Mouse (Mus musculus) neural tube, postnatal 0 days (tissue): ENCODE measurements around the gene Irgq. TPM values are rescaled to one million over a fixed set of nuclear protein-coding genes. Genes with fewer than 3 reads are reported as not detected.

Source experiments
- polyA plus RNA-seq: library from polyadenylated mRNA; unstranded; fragments of >200 nt; fragmentation: Nextera tagmentation; extraction: Ambion mirVana; gene quantifications from 2 replicates; pipeline ENCODE4 v1.2.1, GENCODE M21; 2015

Irgq gene
- 18.4 and 19.7 TPM in 2 replicates for polyA plus RNA-seq

DNA sequence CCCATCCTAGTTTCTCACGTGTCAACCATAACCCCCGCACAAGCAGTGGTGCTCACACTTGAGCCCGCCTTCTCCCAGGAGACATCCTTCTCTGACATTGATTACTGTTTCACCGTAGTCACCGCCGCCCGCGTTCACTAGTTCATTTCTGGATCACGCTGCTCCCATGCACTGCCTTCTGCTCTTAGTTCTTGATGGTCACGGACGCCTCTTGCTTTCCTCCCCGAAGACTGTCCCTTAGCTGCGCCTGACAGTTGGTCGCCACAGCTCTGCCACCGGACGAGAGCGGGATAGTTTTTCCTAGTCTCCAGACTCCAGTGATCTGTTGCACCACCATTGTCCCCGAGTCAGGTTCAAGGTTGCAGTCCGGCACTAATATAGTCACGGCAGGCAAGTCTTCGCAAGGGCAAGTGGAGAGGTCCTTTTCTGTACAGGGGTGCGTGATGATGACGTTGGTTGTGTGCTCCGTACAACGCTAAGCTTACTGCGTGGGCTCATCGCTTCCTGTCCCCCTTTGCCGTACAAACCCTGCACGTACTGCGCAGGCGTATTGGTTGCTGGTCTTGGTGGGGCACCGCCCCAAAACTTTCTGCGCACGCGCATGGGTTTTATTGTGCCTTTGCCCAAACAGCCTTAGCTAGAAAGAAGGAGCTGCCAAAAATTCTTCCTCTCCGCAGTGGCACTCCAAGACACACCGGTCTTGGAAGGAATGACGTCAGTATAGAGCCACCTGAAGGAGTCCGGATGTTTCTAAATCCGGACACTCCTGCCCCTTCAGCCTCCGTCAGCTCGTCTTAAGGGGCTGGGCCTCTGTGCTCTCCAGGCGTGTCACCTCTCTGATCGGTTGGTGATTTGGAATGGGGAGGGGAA, at the start of gene Irgq:
Irgq (plus strand) TSS at position 628 of the 870 bp plus-strand sequence.

DNA sequence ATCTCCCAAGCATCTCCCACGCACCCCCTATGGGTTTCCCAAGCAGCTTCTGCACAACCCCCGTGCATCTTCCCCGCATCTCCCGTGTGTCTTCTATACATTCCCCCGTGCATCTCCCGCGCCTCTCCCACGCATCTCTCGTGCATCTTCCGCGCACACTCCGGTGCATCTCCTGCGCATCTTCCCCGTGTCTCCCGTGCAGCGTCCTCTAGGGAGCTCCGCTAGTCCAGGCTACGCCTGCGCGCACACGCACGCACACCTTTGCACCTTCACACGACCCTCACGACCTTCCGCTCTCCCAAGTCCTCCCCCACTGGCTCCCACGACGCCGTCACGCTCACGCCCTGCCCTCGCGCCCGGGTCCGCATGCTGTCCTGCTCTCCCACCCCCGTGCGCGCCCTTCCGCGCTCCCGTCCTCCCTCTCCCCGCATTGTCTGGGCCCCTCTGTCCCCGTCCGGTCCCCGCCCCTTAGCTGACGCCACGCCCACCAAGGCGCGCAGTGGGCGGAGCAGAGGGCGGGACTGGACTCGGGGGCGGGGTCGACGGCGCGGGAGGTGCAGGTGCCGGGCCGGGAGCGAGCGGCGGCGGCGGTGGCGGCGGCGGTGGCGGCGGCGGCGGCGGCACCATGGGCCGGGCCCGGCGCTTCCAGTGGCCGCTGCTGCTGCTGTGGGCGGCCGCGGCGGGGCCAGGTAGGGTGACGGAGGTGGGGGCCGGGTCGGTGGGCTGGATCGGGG, 48.8 kb upstream of the Irgq start, which contains the start of gene Cadm4:
Cadm4 (plus strand) TSS at position 550 of the 734 bp plus-strand sequence.

DNA sequence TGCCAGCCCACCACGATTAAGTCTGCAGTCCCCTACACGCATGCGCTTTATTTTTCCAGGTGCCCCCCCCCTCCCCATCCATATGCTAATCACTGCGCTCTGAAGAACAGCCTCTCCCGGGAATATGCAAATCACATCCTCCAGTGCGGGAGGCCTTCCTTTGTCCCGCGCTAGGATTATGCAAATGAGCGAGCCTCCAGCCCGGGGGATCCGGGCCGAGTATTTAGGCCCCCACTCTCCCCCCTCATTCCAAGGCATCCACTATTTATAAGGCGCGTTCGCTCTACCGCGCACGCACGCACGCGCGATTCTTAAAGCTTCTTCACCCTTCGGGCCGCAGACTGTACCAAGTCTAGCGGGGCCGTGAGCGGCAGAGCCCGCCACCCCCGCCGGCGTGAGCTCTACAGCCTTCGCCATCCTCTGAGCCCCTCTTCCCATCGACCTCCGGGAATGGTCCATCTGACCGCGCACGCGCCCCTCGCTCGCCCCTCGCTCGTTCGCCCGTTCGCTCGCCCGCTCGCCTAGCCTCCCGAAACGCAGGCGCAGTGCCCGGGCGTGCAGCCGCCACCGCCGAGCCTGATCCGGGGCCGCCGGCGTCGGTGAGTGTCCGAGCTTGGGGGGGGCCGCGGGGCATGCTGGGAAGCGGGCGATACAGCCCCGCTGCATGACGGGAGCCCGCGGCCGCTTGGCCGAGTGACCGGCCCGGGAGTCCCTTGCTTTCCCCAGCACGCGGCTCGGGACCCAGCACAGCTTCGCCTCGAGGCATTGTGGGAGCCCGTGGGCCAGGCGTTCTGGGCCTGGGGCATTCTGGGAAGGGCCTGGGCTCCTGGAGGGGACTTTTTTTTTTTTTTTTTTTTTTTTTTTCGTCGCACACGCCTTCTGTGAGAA, 23.4 kb upstream of the Irgq start, which contains the start of gene Zfp428:
Zfp428 (plus strand) TSS at position 169 of the 888 bp plus-strand sequence.

DNA sequence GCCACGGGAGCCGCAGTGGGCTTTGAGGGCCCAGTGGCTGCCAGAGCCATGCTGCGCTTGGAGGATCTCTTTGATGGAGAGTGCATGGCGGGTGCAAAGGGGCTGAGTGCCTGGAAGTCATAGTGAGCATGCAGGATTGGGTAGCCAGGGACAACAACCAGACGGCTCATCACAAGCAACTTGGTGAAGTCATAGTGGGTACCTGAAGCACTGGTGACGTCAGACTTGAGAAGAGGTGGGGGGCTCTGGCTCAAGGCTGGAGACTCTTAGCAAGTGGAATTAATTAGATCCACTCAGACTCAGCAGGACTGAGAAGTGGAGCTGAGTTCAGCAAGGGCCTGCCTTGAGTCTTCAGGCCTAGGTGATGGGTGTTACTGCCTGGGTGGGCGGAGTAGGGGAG, 18.1 kb upstream of the Irgq start, which contains the start of gene AC161166.1:
AC161166.1 (minus strand) TSS at position 101 of the 400 bp plus-strand sequence.

DNA sequence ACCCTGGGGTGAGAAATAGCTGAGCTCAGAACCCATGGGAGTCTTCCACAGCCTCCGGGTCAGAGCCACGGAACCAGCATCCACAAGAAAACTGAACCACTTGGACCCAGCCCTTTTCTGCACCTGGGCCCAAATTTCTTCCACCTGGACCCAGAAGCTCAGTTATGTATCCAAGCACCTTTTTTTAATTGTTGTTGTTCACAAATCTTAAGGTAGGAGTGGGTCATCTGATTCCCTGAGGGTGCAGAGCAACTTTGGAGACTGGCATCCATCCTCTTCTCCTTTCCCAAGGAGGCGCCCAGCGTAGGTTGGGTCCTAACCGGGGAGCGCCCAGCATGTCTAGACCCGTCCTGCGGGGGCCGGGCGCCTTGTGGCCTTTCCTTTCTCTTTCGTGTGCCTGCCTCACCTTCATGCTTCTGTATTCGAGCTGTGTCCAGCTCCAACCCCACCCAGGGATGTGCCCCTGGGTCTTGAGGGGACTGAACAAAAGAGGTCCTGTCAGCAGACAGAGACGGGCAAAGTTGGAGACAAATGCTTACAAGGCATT, 15.7 kb downstream of the Irgq start, which contains the start of the genes Pinlyp and Xrcc1:
Pinlyp (minus strand) TSS at position 51 of the 547 bp plus-strand sequence.
Xrcc1 (plus strand) TSS at position 222 of the 547 bp plus-strand sequence.

DNA sequence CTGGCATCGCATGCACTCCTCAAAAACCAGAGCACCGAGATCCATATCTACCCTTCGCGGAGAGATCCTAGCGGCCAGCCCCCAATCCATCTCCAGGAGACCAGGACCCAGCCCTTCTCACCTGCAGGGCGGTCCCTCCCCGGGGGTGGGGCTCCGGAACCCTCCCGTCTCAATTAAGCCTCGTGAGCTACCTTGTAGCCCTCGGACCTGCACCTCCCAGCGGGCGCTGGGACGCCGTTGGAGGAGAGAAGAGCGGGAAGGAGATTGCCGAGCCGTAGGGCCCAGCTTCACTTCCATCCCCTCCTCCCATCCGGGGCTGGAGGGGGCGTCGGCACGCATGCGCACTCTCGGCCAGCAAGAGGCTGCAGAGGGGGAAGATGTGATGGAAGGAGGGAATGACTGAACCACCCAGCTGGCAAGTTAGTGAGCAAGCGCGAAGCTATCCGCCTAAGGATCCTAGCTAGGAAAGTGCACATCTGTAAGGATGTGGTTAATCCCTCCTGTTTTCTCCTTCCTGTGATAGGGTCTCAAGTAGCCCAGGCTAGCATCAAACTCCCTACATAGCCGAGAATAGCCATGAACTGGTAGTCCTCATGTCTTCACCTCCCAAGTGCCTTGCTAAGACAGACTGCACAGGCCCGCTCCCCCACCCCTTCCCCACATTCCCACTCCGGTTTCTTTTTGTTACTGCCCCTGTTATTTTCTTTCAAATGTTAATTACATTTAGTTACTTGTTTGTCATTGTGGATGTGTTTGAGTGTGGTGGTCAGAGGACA, 57.0 kb downstream of the Irgq start, which contains the start of the genes Ethe1 and Zfp575:
Ethe1 (plus strand) TSS at position 214 of the 776 bp plus-strand sequence.
Zfp575 (minus strand) TSS at position 312 of the 776 bp plus-strand sequence.

Other genes with a start within 250 kb of the Irgq start
- 24.7 and 29.1 TPM in 2 replicates for gene Zfp61, start 229.5 kb upstream of the Irgq start, polyA plus RNA-seq
- gene Zfp94, start 214.0 kb upstream of the Irgq start, polyA plus RNA-seq, result 19.7 and 21.9 TPM in 2 replicates
- gene Tescl, start 196.8 kb upstream of the Irgq start, polyA plus RNA-seq, result 0.65 and 1.0 TPM in 2 replicates
- gene Lypd5, start 181.5 kb upstream of the Irgq start, polyA plus RNA-seq, result 0.10 TPM in 1 of 2 replicates, not detected in the other
- gene Kcnn4, start 160.4 kb upstream of the Irgq start, polyA plus RNA-seq, result 2.2 and 3.2 TPM in 2 replicates
- gene Smg9, start 131.1 kb upstream of the Irgq start, polyA plus RNA-seq, result 28.5 and 35.3 TPM in 2 replicates
- not detected in 2 replicates for gene Irgc1, start 78.4 kb upstream of the Irgq start, polyA plus RNA-seq
- 1.4 and 2.5 TPM in 2 replicates for gene Plaur, start 68.2 kb upstream of the Irgq start, polyA plus RNA-seq
- gene Cadm4, start 48.7 kb upstream of the Irgq start, polyA plus RNA-seq, result 110 and 120 TPM in 2 replicates
- gene Zfp428, start 23.7 kb upstream of the Irgq start, polyA plus RNA-seq, result 201 and 233 TPM in 2 replicates
- gene AC161166.1, start 18.2 kb upstream of the Irgq start, polyA plus RNA-seq, result 0.35 and 0.56 TPM in 2 replicates
- 0.18 TPM in 1 of 2 replicates, not detected in the other for gene Pinlyp, start 15.4 kb downstream of the Irgq start, polyA plus RNA-seq
- 40.7 and 51.6 TPM in 2 replicates for gene Xrcc1, start 15.6 kb downstream of the Irgq start, polyA plus RNA-seq
- gene Ethe1, start 56.9 kb downstream of the Irgq start, polyA plus RNA-seq, result 30.6 and 31.1 TPM in 2 replicates
- gene Zfp575, start 57.0 kb downstream of the Irgq start, polyA plus RNA-seq, result 23.0 and 23.3 TPM in 2 replicates
- not detected in 2 replicates for gene Phldb3, start 80.1 kb downstream of the Irgq start, polyA plus RNA-seq
- gene Lypd3, start 105.9 kb downstream of the Irgq start, polyA plus RNA-seq, result 1.2 and 1.3 TPM in 2 replicates
- gene Tex101, start 146.0 kb downstream of the Irgq start, polyA plus RNA-seq, result not detected in 2 replicates
- gene BC049730, start 178.6 kb downstream of the Irgq start, polyA plus RNA-seq, result not detected in 2 replicates
- not detected in 2 replicates for gene Gm4763, start 196.2 kb downstream of the Irgq start, polyA plus RNA-seq
- gene Cd177, start 229.6 kb downstream of the Irgq start, polyA plus RNA-seq, result 0.17 and 0.43 TPM in 2 replicates
- 0.51 and 1.2 TPM in 2 replicates for gene Ceacam10, start 246.5 kb downstream of the Irgq start, polyA plus RNA-seq